Mouse (Mus musculus): Measurements from ENCODE around the gene 1700093K21Rik. TPM values are rescaled to one million over a fixed set of nuclear protein-coding genes. Genes with fewer than 3 reads are reported as not detected.

The 1700093K21Rik gene
- polyA plus RNA-seq, 1 experiment from 2014 or later: not detected

GRCm38 (mm10) chr11:23495231-23495630, 25.7 kb downstream of the 1700093K21Rik start:
- Histone ChIP-seq H3K36me3 (peaks cover 62% of the 10 kb centered on the region), H3K4me1 (replicated peaks) (peaks cover 27% of the 10 kb centered on the region), H3K4me3 (no peak overlapping the region), H3K9me3 (no peaks in the 10 kb centered on the region), H3K27ac (no peak overlapping the region), H3K27me3 (ENCODE audit: insufficient read depth, poor library complexity, severe bottlenecking) (no peaks in the 10 kb centered on the region)
- 92% methylated on average over 6 of the region's 6 CpGs for WGBS
- no peak for DNase-seq (ENCODE audit: low spot score)

DNA sequence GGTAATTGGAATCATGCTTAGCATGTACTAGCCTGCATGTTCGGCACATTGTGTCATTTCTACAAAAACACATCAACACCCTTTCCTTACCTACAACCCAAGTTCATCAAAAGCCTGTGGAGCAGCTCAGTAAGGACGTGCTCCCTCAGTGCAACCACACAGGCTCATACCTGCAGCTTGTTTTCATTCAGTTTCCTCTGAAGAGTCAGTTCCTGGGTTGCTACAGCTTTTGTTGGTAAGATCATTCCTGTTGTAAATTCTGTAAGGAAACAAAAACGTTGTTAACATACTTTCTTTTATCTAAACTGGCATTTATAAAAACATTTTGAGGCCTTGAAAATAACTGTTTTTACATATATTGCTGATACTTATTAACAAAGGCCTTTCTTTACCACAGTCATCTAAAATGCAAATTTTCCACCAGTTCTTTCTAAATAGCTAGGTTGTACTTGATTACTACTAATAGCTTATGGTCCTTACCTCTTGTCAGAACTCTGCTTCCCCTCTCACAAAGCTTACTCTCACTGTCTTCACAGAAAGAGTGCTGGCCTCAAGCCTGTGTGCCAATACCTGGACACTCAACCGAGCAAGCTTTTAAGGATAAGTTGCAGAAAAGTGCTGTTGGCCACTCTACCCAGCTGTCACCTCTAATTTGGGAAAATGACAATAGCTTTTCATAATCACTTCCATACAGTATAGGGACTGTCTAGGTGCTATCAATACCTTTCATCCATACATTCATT, 28.7 kb downstream of the 1700093K21Rik start:
- Histone ChIP-seq H3K4me3 (no peak overlapping the region), H3K27ac (no peak overlapping the region), H3K27me3 (ENCODE audit: insufficient read depth, poor library complexity, severe bottlenecking) (no peaks in the 10 kb centered on the region), H3K9me3 (no peaks in the 10 kb centered on the region), H3K36me3 (peaks cover 92% of the 10 kb centered on the region), H3K4me1 (replicated peaks) (peaks cover 21% of the 10 kb centered on the region)
- DNase-seq (ENCODE audit: low spot score): no peak
- 87% methylated on average over 4 of the region's 4 CpGs for WGBS

DNA sequence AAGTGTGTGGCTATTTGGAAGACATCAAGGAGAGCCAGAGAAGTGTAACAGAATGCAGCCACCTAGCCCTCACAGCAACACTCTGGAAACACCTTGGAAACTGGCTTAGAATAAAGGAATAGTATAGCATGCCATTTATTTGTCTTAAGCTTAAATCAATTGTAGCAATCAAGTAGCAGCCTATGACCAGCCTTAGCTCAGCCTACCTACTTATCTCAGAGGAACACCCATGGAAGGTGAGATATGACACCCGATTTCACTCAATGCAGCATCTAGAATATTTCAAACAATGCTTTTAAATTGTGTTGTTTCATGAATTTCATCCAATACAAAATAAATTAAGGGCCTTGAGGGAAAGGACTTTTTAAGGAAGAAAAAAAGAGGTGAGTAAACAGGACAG, 31.0 kb downstream of the 1700093K21Rik start:
- DNase-seq (ENCODE audit: low spot score): no peak
- no peaks in the 10 kb centered on the region for H3K9me3 ChIP-seq
- peaks cover 95% of the 10 kb centered on the region for H3K36me3 ChIP-seq
- no peaks in the 10 kb centered on the region for H3K27me3 ChIP-seq (ENCODE audit: insufficient read depth, poor library complexity, severe bottlenecking)
- no peak overlapping the region for H3K4me3 ChIP-seq
- H3K27ac ChIP-seq: no peak overlapping the region
- H3K4me1 ChIP-seq (replicated peaks): peaks cover under 1% of the 10 kb centered on the region
- 96% methylated on average over 1 of the region's 1 CpGs for WGBS

Other genes with a start within 250 kb of the 1700093K21Rik start
- 18.6 and 21.3 TPM in 2 replicates for gene Usp34, start 214.3 kb downstream of the 1700093K21Rik start, polyA plus RNA-seq (2016; fragmentation: Nextera tagmentation; extraction: Ambion mirVana)
- 114 and 131 TPM in 2 replicates for gene Ahsa2, start 23.1 kb downstream of the 1700093K21Rik start, polyA plus RNA-seq (2016; fragmentation: Nextera tagmentation; extraction: Ambion mirVana)
- 41.7 and 50.7 TPM in 2 replicates for gene 0610010F05Rik, start 112.5 kb upstream of the 1700093K21Rik start, polyA plus RNA-seq (2016; fragmentation: Nextera tagmentation; extraction: Ambion mirVana)
- gene Pus10, start 144.5 kb upstream of the 1700093K21Rik start, polyA plus RNA-seq (2016; fragmentation: Nextera tagmentation; extraction: Ambion mirVana): 17.7 and 20.5 TPM in 2 replicates
- 28.8 and 37.8 TPM in 2 replicates for gene Pex13, start 144.8 kb upstream of the 1700093K21Rik start, polyA plus RNA-seq (2016; fragmentation: Nextera tagmentation; extraction: Ambion mirVana)
- 0.35 and 0.58 TPM in 2 replicates for gene Rel, start 249.8 kb upstream of the 1700093K21Rik start, polyA plus RNA-seq (2016; fragmentation: Nextera tagmentation; extraction: Ambion mirVana)